Mouse (Mus musculus) ES-Bruce4 (cell line): ENCODE results near the gene Nkx2-9.

Experiments
- CTCF ChIP-seq: IDR thresholded peaks from one replicate; pipeline ENCODE4 v1.8.1; 2011; ENCODE audit warnings: low read depth, low read length
- EP300 ChIP-seq: IDR thresholded peaks from 2 replicates; pipeline ENCODE4 v1.6.1; 2011; ENCODE audit warnings: low read depth, low read length; ENCODE audit not compliant: insufficient read depth
- POLR2A ChIP-seq: IDR thresholded peaks from one replicate; pipeline ENCODE4 v1.8.1; 2011; ENCODE audit warnings: low read length; ENCODE audit not compliant: insufficient read depth

- no peak for TF ChIP-seq CTCF
- TF ChIP-seq POLR2A: no peak
- TF ChIP-seq EP300: no peak
Observed at GRCm38 (mm10) chr12:56612349-56612735, 742 bp downstream of the Nkx2-9 start.
